Mouse (Mus musculus): Measurements from ENCODE around the gene Tmem258.

Tmem258 gene

GRCm38 (mm10) chr19:10224637-10225453 lies 21.0 kb downstream of the Tmem258 start:
- DNase-seq: no peak

GRCm38 (mm10) chr19:10225767-10226166 lies 22.0 kb downstream of the Tmem258 start:
- no peak for DNase-seq

GRCm38 (mm10) chr19:10231016-10231415 lies 27.2 kb downstream of the Tmem258 start:
- no peak for DNase-seq

GRCm38 (mm10) chr19:10231871-10232270 lies 28.1 kb downstream of the Tmem258 start:
- DNase-seq: no peak

GRCm38 (mm10) chr19:10232327-10233017 lies 28.7 kb downstream of the Tmem258 start:
- no peak for DNase-seq

GRCm38 (mm10) chr19:10235784-10236565 lies 32.2 kb downstream of the Tmem258 start:
- no peak for DNase-seq

- no peak for DNase-seq
These were observed 34.7 kb downstream of the Tmem258 start for GRCm38 (mm10) chr19:10238477-10238876.

GRCm38 (mm10) chr19:10239419-10239818 lies 35.6 kb downstream of the Tmem258 start:
- no peak for DNase-seq

GRCm38 (mm10) chr19:10239975-10240653 lies 36.3 kb downstream of the Tmem258 start:
- DNase-seq: no peak

- DNase-seq: peak; percentile 35 to 73
These were observed 37.0 kb downstream of the Tmem258 start, which contains the start of gene Myrf for GRCm38 (mm10) chr19:10240654-10241305. Gene Myrf (minus strand): TSS chr19:10240748.

GRCm38 (mm10) chr19:10242916-10243315 lies 39.1 kb downstream of the Tmem258 start:
- DNase-seq: no peak

GRCm38 (mm10) chr19:10244183-10244582 lies 40.4 kb downstream of the Tmem258 start:
- peak in 1 of 2 experiments; percentile 26 for DNase-seq

GRCm38 (mm10) chr19:10247165-10247564 lies 43.4 kb downstream of the Tmem258 start:
- DNase-seq: no peak

GRCm38 (mm10) chr19:10248128-10248527 lies 44.3 kb downstream of the Tmem258 start:
- no peak for DNase-seq
